Mouse (Mus musculus) CH12.LX (cell line): ENCODE results near the gene Cd27. TPM values are rescaled to one million over a fixed set of nuclear protein-coding genes. Genes with fewer than 3 reads are reported as not detected.

Experiments used
- DNase-seq: peaks from one replicate; pipeline ENCODE4 v3.0.0-alpha.2; 2013; ENCODE audit errors: extremely low read depth
- H3K27ac ChIP-seq: 2 replicates; pipeline ENCODE4 v1.5.1; 2012; ENCODE audit warnings: low read depth, mild to moderate bottlenecking, control low read depth, moderate library complexity; ENCODE audit not compliant: insufficient read depth
- H3K27me3 ChIP-seq: replicated peaks from 2 replicates; pipeline ENCODE3; 2012; ENCODE audit warnings: inconsistent platforms
- H3K36me3 ChIP-seq, 2 experiments: replicated peaks in 1 of 2; 2 replicates each; pipeline versions ENCODE3 to v1.6.1; 2012; ENCODE audit warnings: inconsistent platforms in 1 of 2, low read length in 1 of 2, mild to moderate bottlenecking in 1 of 2, mixed read lengths in 1 of 2, moderate library complexity in 1 of 2; ENCODE audit not compliant: control insufficient read depth in 1 of 2, insufficient read depth in 1 of 2
- H3K4me1 ChIP-seq, 2 experiments: 2 replicates each; pipeline ENCODE4 v1.6.1; 2012; ENCODE audit warnings: inconsistent platforms in 1 of 2, moderate library complexity in 1 of 2; ENCODE audit not compliant: insufficient read depth in 2 of 2, control insufficient read depth in 1 of 2
- H3K4me2 ChIP-seq: 2 replicates; pipeline ENCODE4 v1.6.1; 2012; ENCODE audit warnings: low read depth, mild to moderate bottlenecking, control low read depth; ENCODE audit not compliant: poor library complexity, insufficient read depth, severe bottlenecking
- H3K4me3 ChIP-seq, 3 experiments: fragments of 150-350 bp in 1 of 3; sonication (generic) in 1 of 3; replicated peaks in 1 of 3; 2 replicates each; pipeline versions ENCODE3 to v1.5.1; 2011 to 2012; ENCODE audit warnings: low read depth in 2 of 3, low read length in 2 of 3, mild to moderate bottlenecking in 2 of 3, moderate library complexity in 2 of 3, control low read depth in 1 of 3, improper control_type of control experiment in 1 of 3, inconsistent platforms in 1 of 3, mixed read lengths in 1 of 3; ENCODE audit not compliant: poor library complexity in 1 of 3
- H3K79me2 ChIP-seq: replicated peaks from 2 replicates; pipeline ENCODE4 v1.6.1; 2012; ENCODE audit warnings: mild to moderate bottlenecking, moderate library complexity; ENCODE audit not compliant: control insufficient read depth, poor library complexity, insufficient read depth, severe bottlenecking; ENCODE audit errors: extremely low read depth
- H3K9ac ChIP-seq: 2 replicates; pipeline ENCODE4 v1.6.1; 2012; ENCODE audit warnings: low read depth, mild to moderate bottlenecking, control low read depth, moderate library complexity; ENCODE audit not compliant: insufficient read depth
- H3K9me3 ChIP-seq: replicated peaks from 2 replicates; pipeline ENCODE3; 2012; ENCODE audit warnings: low read length, inconsistent platforms, mixed read lengths
- BHLHE40 ChIP-seq: IDR thresholded peaks from 2 replicates; pipeline ENCODE4 v1.6.1; 2011; ENCODE audit warnings: mild to moderate bottlenecking, low read depth, low read length, improper control_type of control experiment
- CHD1 ChIP-seq: IDR thresholded peaks from 2 replicates; pipeline ENCODE4 v1.6.1; 2012; ENCODE audit warnings: low read depth, low read length, improper control_type of control experiment, inconsistent platforms
- CHD2 ChIP-seq: IDR thresholded peaks from 2 replicates; pipeline ENCODE4 v1.6.1; 2011; ENCODE audit warnings: low read length, improper control_type of control experiment
- CTCF ChIP-seq, 2 experiments: IDR thresholded peaks in 1 of 2; conservative IDR thresholded peaks in 1 of 2; 2 replicates each; pipeline ENCODE4 v1.5.1; 2011 to 2012; ENCODE audit warnings: low read depth in 2 of 2, low read length in 2 of 2, improper control_type of control experiment in 1 of 2, inconsistent platforms in 1 of 2, mild to moderate bottlenecking in 1 of 2, moderate library complexity in 1 of 2
- E2F4 ChIP-seq: IDR thresholded peaks from 2 replicates; pipeline ENCODE4 v1.6.1; 2011; ENCODE audit warnings: low read depth, low read length, improper control_type of control experiment; ENCODE audit not compliant: insufficient replicate concordance
- ELF1 ChIP-seq: IDR thresholded peaks from 2 replicates; pipeline ENCODE4 v1.6.1; 2014; ENCODE audit warnings: low read depth, mild to moderate bottlenecking, inconsistent platforms, low read length, improper control_type of control experiment
- EP300 ChIP-seq: IDR thresholded peaks from 2 replicates; pipeline ENCODE4 v1.6.1; 2011; ENCODE audit warnings: low read length, improper control_type of control experiment
- ETS1 ChIP-seq: conservative IDR thresholded peaks from 2 replicates; pipeline ENCODE4 v1.6.1; 2012; ENCODE audit warnings: low read depth, mild to moderate bottlenecking, inconsistent platforms, low read length, improper control_type of control experiment, moderate library complexity
- GABPA ChIP-seq: IDR thresholded peaks from 2 replicates; pipeline ENCODE4 v1.6.1; 2012; ENCODE audit warnings: low read depth, low read length, improper control_type of control experiment, inconsistent platforms; ENCODE audit not compliant: insufficient replicate concordance
- HCFC1 ChIP-seq: IDR thresholded peaks from 2 replicates; pipeline ENCODE4 v1.6.1; 2012; ENCODE audit warnings: low read depth, mild to moderate bottlenecking, inconsistent platforms, low read length, improper control_type of control experiment
- IRF4 ChIP-seq: IDR thresholded peaks from 2 replicates; pipeline ENCODE4 v1.6.1; 2014; ENCODE audit warnings: low read depth, mild to moderate bottlenecking, inconsistent platforms, low read length, improper control_type of control experiment
- JUN ChIP-seq: IDR thresholded peaks from 2 replicates; pipeline ENCODE4 v1.6.1; 2011; ENCODE audit warnings: low read depth, mild to moderate bottlenecking, low read length, improper control_type of control experiment, moderate library complexity; ENCODE audit not compliant: insufficient read depth
- JUND ChIP-seq: conservative IDR thresholded peaks from 2 replicates; pipeline ENCODE4 v1.6.1; 2011; ENCODE audit warnings: low read depth, low read length, improper control_type of control experiment
- KAT2A ChIP-seq: IDR thresholded peaks from 2 replicates; pipeline ENCODE4 v1.6.1; 2012; ENCODE audit warnings: low read length, improper control_type of control experiment, inconsistent platforms; ENCODE audit not compliant: insufficient replicate concordance
- MAFK ChIP-seq: IDR thresholded peaks from 2 replicates; pipeline ENCODE4 v1.6.1; 2011; ENCODE audit warnings: low read length, improper control_type of control experiment; ENCODE audit not compliant: insufficient replicate concordance
- MAX ChIP-seq: IDR thresholded peaks from 2 replicates; pipeline ENCODE4 v1.6.1; 2011; ENCODE audit warnings: low read length, improper control_type of control experiment
- MAZ ChIP-seq: IDR thresholded peaks from 2 replicates; pipeline ENCODE4 v1.6.1; 2012; ENCODE audit warnings: low read depth, mild to moderate bottlenecking, inconsistent platforms, low read length, improper control_type of control experiment, moderate library complexity
- MEF2A ChIP-seq: IDR thresholded peaks from 2 replicates; pipeline ENCODE4 v1.6.1; 2014; ENCODE audit warnings: low read depth, mild to moderate bottlenecking, inconsistent platforms, low read length, improper control_type of control experiment, borderline replicate concordance
- MXI1 ChIP-seq: IDR thresholded peaks from 2 replicates; pipeline ENCODE4 v1.6.1; 2011; ENCODE audit warnings: mild to moderate bottlenecking, low read depth, low read length, improper control_type of control experiment
- MYC ChIP-seq: IDR thresholded peaks from 2 replicates; pipeline ENCODE4 v1.6.1; 2011; ENCODE audit warnings: low read depth, mild to moderate bottlenecking, improper control_type of control experiment, low read length
- NELFE ChIP-seq: IDR thresholded peaks from 2 replicates; pipeline ENCODE4 v1.6.1; 2011; ENCODE audit warnings: low read depth, low read length, improper control_type of control experiment
- NRF1 ChIP-seq: IDR thresholded peaks from 2 replicates; pipeline ENCODE4 v1.6.1; 2014; ENCODE audit warnings: low read depth, mild to moderate bottlenecking, inconsistent platforms, low read length, improper control_type of control experiment, moderate library complexity
- PAX5 ChIP-seq: IDR thresholded peaks from 2 replicates; pipeline ENCODE4 v1.6.1; 2012; ENCODE audit warnings: low read length, inconsistent platforms, mixed read lengths
- POLR2A ChIP-seq: IDR thresholded peaks from 2 replicates; pipeline ENCODE4 v1.6.1; 2011; ENCODE audit warnings: low read depth, mild to moderate bottlenecking, improper control_type of control experiment, low read length
- POLR2AphosphoS2 ChIP-seq: IDR thresholded peaks from 2 replicates; pipeline ENCODE4 v1.6.1; 2011; ENCODE audit warnings: low read depth, low read length, improper control_type of control experiment
- RAD21 ChIP-seq: IDR thresholded peaks from 2 replicates; pipeline ENCODE4 v1.6.1; 2011; ENCODE audit warnings: low read depth, mild to moderate bottlenecking, low read length, improper control_type of control experiment, moderate library complexity
- RCOR1 ChIP-seq: conservative IDR thresholded peaks from 2 replicates; pipeline ENCODE4 v1.6.1; 2012; ENCODE audit warnings: low read depth, mild to moderate bottlenecking, inconsistent platforms, low read length, improper control_type of control experiment
- SIN3A ChIP-seq: IDR thresholded peaks from 2 replicates; pipeline ENCODE4 v1.6.1; 2012; ENCODE audit warnings: low read length, improper control_type of control experiment, inconsistent platforms
- SMC3 ChIP-seq: IDR thresholded peaks from 2 replicates; pipeline ENCODE4 v1.6.1; 2011; ENCODE audit warnings: low read depth, low read length, improper control_type of control experiment
- TBP ChIP-seq: conservative IDR thresholded peaks from 2 replicates; pipeline ENCODE4 v1.6.1; 2011; ENCODE audit warnings: low read depth, low read length, improper control_type of control experiment
- TCF12 ChIP-seq: IDR thresholded peaks from 2 replicates; pipeline ENCODE4 v1.6.1; 2014; ENCODE audit warnings: low read depth, mild to moderate bottlenecking, inconsistent platforms, low read length, improper control_type of control experiment
- UBTF ChIP-seq: IDR thresholded peaks from 2 replicates; pipeline ENCODE4 v1.6.1; 2012; ENCODE audit warnings: low read depth, mild to moderate bottlenecking, inconsistent platforms, low read length, improper control_type of control experiment, moderate library complexity
- USF1 ChIP-seq: IDR thresholded peaks from 2 replicates; pipeline ENCODE4 v1.6.1; 2014; ENCODE audit warnings: low read depth, mild to moderate bottlenecking, inconsistent platforms, low read length, improper control_type of control experiment
- USF2 ChIP-seq: conservative IDR thresholded peaks from 2 replicates; pipeline ENCODE4 v1.6.1; 2011; ENCODE audit warnings: low read depth, low read length, improper control_type of control experiment
- ZC3H11A ChIP-seq: IDR thresholded peaks from 2 replicates; pipeline ENCODE4 v1.6.1; 2012; ENCODE audit warnings: low read depth, mild to moderate bottlenecking, inconsistent platforms, low read length, improper control_type of control experiment
- ZKSCAN1 ChIP-seq: IDR thresholded peaks from 2 replicates; pipeline ENCODE4 v1.6.1; 2012; ENCODE audit warnings: low read depth, inconsistent platforms, low read length, improper control_type of control experiment, borderline replicate concordance
- ZMIZ1 ChIP-seq: IDR thresholded peaks from 2 replicates; pipeline ENCODE4 v1.6.1; 2012; ENCODE audit warnings: low read depth, mild to moderate bottlenecking, inconsistent platforms, low read length, improper control_type of control experiment
- ZNF384 ChIP-seq: IDR thresholded peaks from 2 replicates; pipeline ENCODE4 v1.6.1; 2012; ENCODE audit warnings: low read depth, low read length, improper control_type of control experiment, inconsistent platforms
- dilution Hi-C: fragments of 300-500 bp; cut with MboI; formaldehyde crosslinking; loops from 2 replicates; pipeline ENCODE4 v1.14.3; 2020; ENCODE audit warnings: low sequenced_read_pairs; ENCODE audit not compliant: extremely low pct_unique_long_range_greater_than_20kb, extremely low pct_ligation_motif_present
- in situ Hi-C: fragments of 300-500 bp; cut with MboI; formaldehyde crosslinking; loops from 3 replicates; pipeline ENCODE4 v1.14.3; 2019; ENCODE audit warnings: low sequenced_read_pairs, low pct_ligation_motif_present, low pct_unique_long_range_greater_than_20kb, mixed read lengths
- polyA plus RNA-seq: library from polyadenylated mRNA; unstranded; fragments of >175 nt; gene quantifications from 2 replicates; pipeline ENCODE4 v1.2.1, GENCODE M21; 2012; ENCODE audit warnings: low read depth; ENCODE audit not compliant: insufficient read length
- total RNA-seq, 2 experiments: library from RNA; depleted of rRNA; stranded (reverse); fragments of 300-350 nt in 1 of 2; fragments of >200 nt in 1 of 2; gene quantifications; 2 replicates each; pipeline ENCODE4 v1.2.3; 2012 to 2014

Cd27 gene
- total and polyA plus RNA-seq, 3 experiments = 0.54 TPM; not detected in 2

- Histone ChIP-seq H3K4me2 (peak within 1 kb of the TSS; percentile 96), H3K36me3 (peaks cover 31 to 52% of the 10 kb centered on the region in 2 experiments), H3K9ac (peak within 1 kb of the TSS; percentile 93), H3K79me2 (peaks cover 39% of the 10 kb centered on the region), H3K9me3 (no peaks in the 10 kb centered on the region), H3K4me1 (peaks cover 0 to 21% of the 10 kb centered on the region in 2 experiments; a peak in 2 of 4 replicates), H3K27me3 (no peaks in the 10 kb centered on the region), H3K4me3 (peak within 1 kb of the TSS; percentile 87 to 100 (median 95)), H3K27ac (peak within 1 kb of the TSS; percentile 97)
- TF ChIP-seq MYC = peak; percentile 85
- TF ChIP-seq IRF4 = peak; percentile 50
- TF ChIP-seq HCFC1 = no peak
- TF ChIP-seq UBTF = no peak
- TF ChIP-seq NRF1 = peak; percentile 76
- TF ChIP-seq CTCF (conservative IDR thresholded peaks at IDR 0.05 in 1 of 2, IDR thresholded peaks at IDR 0.05 in 1 of 2; ENCODE audit: low read depth in 2 of 2, low read length in 2 of 2) = no peak
- peak; percentile 66 for TF ChIP-seq NELFE
- peak; percentile 89 for TF ChIP-seq POLR2AphosphoS2
- no peak for TF ChIP-seq EP300
- TF ChIP-seq SIN3A = peak; percentile 85
- TF ChIP-seq CHD2 = peak; percentile 86
- no peak for TF ChIP-seq ETS1
- TF ChIP-seq ZC3H11A = no peak
- no peak for TF ChIP-seq ZKSCAN1
- TF ChIP-seq CHD1 = peak; percentile 85; the same call in 1 of the 2 replicates
- no peak for TF ChIP-seq SMC3
- peak; percentile 83 for TF ChIP-seq MXI1
- TF ChIP-seq MAFK = no peak
- no peak for TF ChIP-seq BHLHE40
- TF ChIP-seq PAX5 = no peak
- peak; percentile 54 for TF ChIP-seq MAX
- no peak for TF ChIP-seq JUND
- TF ChIP-seq ZNF384 = no peak
- no peak for TF ChIP-seq JUN
- TF ChIP-seq USF2 = no peak
- no peak for TF ChIP-seq RAD21
- peak; percentile 90; the same call in 1 of the 2 replicates for TF ChIP-seq E2F4
- TF ChIP-seq TBP = no peak; the same call in 1 of the 2 replicates
- TF ChIP-seq RCOR1 = no peak
- TF ChIP-seq ZMIZ1 = no peak
- TF ChIP-seq KAT2A = 0 out of 2 replicates have a peak, but pooled peaks have one; percentile 66
- no peak for TF ChIP-seq TCF12
- no peak for TF ChIP-seq GABPA
- no peak for TF ChIP-seq MAZ
- TF ChIP-seq POLR2A = peak; percentile 92
- no peak for TF ChIP-seq USF1
- no peak for TF ChIP-seq MEF2A
- no peak; the same call in 1 of the 2 replicates for TF ChIP-seq ELF1
- dilution Hi-C loops = no loop called here
- in situ Hi-C loops = no loop called here
- peak; percentile 97 for DNase-seq
Measured at GRCm38 (mm10) chr6:125191332-125192015, 45.3 kb downstream of the Cd27 start, which contains the start of the genes Ncapd2 and Mrpl51. Ncapd2 (minus strand) TSS chr6:125191701. Mrpl51 (plus strand) TSS chr6:125191801.
